Mouse (Mus musculus): Measurements from ENCODE around the gene Rnf10. TPM values are rescaled to one million over a fixed set of nuclear protein-coding genes. Genes with fewer than 3 reads are reported as not detected.

Gene Rnf10
- polyA plus RNA-seq (2014; fragmentation: Illumina TruSeq; extraction: RNeasy Lipid Tissue Mini Kit (QIAGEN cat#74804); ENCODE audit: low read depth, low replicate concordance), result 35.5 TPM

GRCm38 (mm10) chr5:115272812-115273548, at the start of gene Rnf10:
TSS of gene Rnf10 (minus strand) at chr5:115272898.

GRCm38 (mm10) chr5:115300792-115301614, 28.3 kb upstream of the Rnf10 start, which contains the start of gene Dynll1:
TSS of gene Dynll1 (minus strand) at chr5:115300999.

GRCm38 (mm10) chr5:115279226-115280049, 6.7 kb upstream of the Rnf10 start, which contains the start of gene Coq5:
TSS of gene Coq5 (plus strand) at chr5:115279666.

DNA sequence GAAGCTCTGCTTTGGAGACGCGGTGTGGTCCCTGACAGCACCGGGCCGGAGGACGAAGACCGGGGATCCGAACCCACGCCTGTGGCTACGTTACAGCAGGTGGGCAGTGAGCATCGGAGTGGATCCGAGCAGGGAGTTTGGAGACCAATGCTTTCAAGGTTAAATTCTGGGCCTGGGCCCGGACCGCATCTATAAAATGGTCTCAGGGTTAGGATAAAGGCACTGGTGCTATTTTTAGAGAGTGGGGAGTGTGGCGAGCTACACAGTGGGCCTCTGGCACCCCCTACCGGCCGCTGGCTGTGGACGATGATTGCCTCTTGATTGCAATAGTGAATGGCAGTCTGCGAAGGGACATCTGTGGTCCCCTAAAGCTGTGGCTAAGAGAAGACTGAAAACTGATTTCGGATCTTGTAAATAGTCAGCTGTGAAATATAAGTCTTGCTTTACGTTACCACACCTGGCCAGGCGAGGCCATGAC, 36.9 kb downstream of the Rnf10 start, which contains the start of gene Pop5:
Pop5 (plus strand) TSS at position 51 of the 478 bp plus-strand sequence.

GRCm38 (mm10) chr5:115193669-115194625, 78.8 kb downstream of the Rnf10 start, which contains the start of gene Cabp1:
TSS of gene Cabp1 (minus strand) at chr5:115194381.

Other genes with a start within 250 kb of the Rnf10 start
- not detected for gene Gm10401, start 174.6 kb downstream of the Rnf10 start, polyA plus RNA-seq (2014; fragmentation: Illumina TruSeq; extraction: RNeasy Lipid Tissue Mini Kit (QIAGEN cat#74804); ENCODE audit: low read depth, low replicate concordance)
- 4.9 TPM for gene Acads, start 153.6 kb downstream of the Rnf10 start, polyA plus RNA-seq (2014; fragmentation: Illumina TruSeq; extraction: RNeasy Lipid Tissue Mini Kit (QIAGEN cat#74804); ENCODE audit: low read depth, low replicate concordance)
- 6.2 TPM for gene Unc119b, start 137.9 kb downstream of the Rnf10 start, polyA plus RNA-seq (2014; fragmentation: Illumina TruSeq; extraction: RNeasy Lipid Tissue Mini Kit (QIAGEN cat#74804); ENCODE audit: low read depth, low replicate concordance)
- 156 TPM for gene Mlec, start 114.7 kb downstream of the Rnf10 start, polyA plus RNA-seq (2014; fragmentation: Illumina TruSeq; extraction: RNeasy Lipid Tissue Mini Kit (QIAGEN cat#74804); ENCODE audit: low read depth, low replicate concordance)
- gene Cabp1, start 78.5 kb downstream of the Rnf10 start, polyA plus RNA-seq (2014; fragmentation: Illumina TruSeq; extraction: RNeasy Lipid Tissue Mini Kit (QIAGEN cat#74804); ENCODE audit: low read depth, low replicate concordance), result 1.4 TPM
- gene Pop5, start 37.1 kb downstream of the Rnf10 start, polyA plus RNA-seq (2014; fragmentation: Illumina TruSeq; extraction: RNeasy Lipid Tissue Mini Kit (QIAGEN cat#74804); ENCODE audit: low read depth, low replicate concordance), result 12.1 TPM
- gene Coq5, start 6.8 kb upstream of the Rnf10 start, polyA plus RNA-seq (2014; fragmentation: Illumina TruSeq; extraction: RNeasy Lipid Tissue Mini Kit (QIAGEN cat#74804); ENCODE audit: low read depth, low replicate concordance), result 17.5 TPM
- 620 TPM for gene Dynll1, start 28.1 kb upstream of the Rnf10 start, polyA plus RNA-seq (2014; fragmentation: Illumina TruSeq; extraction: RNeasy Lipid Tissue Mini Kit (QIAGEN cat#74804); ENCODE audit: low read depth, low replicate concordance)
- 63.2 TPM for gene Srsf9, start 54.3 kb upstream of the Rnf10 start, polyA plus RNA-seq (2014; fragmentation: Illumina TruSeq; extraction: RNeasy Lipid Tissue Mini Kit (QIAGEN cat#74804); ENCODE audit: low read depth, low replicate concordance)
- gene Gatc, start 68.3 kb upstream of the Rnf10 start, polyA plus RNA-seq (2014; fragmentation: Illumina TruSeq; extraction: RNeasy Lipid Tissue Mini Kit (QIAGEN cat#74804); ENCODE audit: low read depth, low replicate concordance), result 71.1 TPM
- 23.6 TPM for gene Triap1, start 68.3 kb upstream of the Rnf10 start, polyA plus RNA-seq (2014; fragmentation: Illumina TruSeq; extraction: RNeasy Lipid Tissue Mini Kit (QIAGEN cat#74804); ENCODE audit: low read depth, low replicate concordance)
- 96.6 TPM for gene Cox6a1, start 76.1 kb upstream of the Rnf10 start, polyA plus RNA-seq (2014; fragmentation: Illumina TruSeq; extraction: RNeasy Lipid Tissue Mini Kit (QIAGEN cat#74804); ENCODE audit: low read depth, low replicate concordance)
- 3.7 TPM for gene Msi1, start 156.7 kb upstream of the Rnf10 start, polyA plus RNA-seq (2014; fragmentation: Illumina TruSeq; extraction: RNeasy Lipid Tissue Mini Kit (QIAGEN cat#74804); ENCODE audit: low read depth, low replicate concordance)
- gene Pla2g1b, start 193.4 kb upstream of the Rnf10 start, polyA plus RNA-seq (2014; fragmentation: Illumina TruSeq; extraction: RNeasy Lipid Tissue Mini Kit (QIAGEN cat#74804); ENCODE audit: low read depth, low replicate concordance), result not detected
- 8.3 TPM for gene Sirt4, start 211.8 kb upstream of the Rnf10 start, polyA plus RNA-seq (2014; fragmentation: Illumina TruSeq; extraction: RNeasy Lipid Tissue Mini Kit (QIAGEN cat#74804); ENCODE audit: low read depth, low replicate concordance)
- gene Pxn, start 233.8 kb upstream of the Rnf10 start, polyA plus RNA-seq (2014; fragmentation: Illumina TruSeq; extraction: RNeasy Lipid Tissue Mini Kit (QIAGEN cat#74804); ENCODE audit: low read depth, low replicate concordance), result 4.1 TPM